Comparison of ENCODE assay signal across 10 mouse cellular contexts in genomic region chr3:148991056-148991455, GRCm38 (mm10). TPM values are rescaled to one million over a fixed set of nuclear protein-coding genes. Genes with fewer than 3 reads are reported as not detected.
DNase-seq lines count a peak whose midpoint lies in the region; ATAC-seq lines count a peak whose summit lies in the region.
"Had no signal": no experiment of that assay in that cellular context is flagged by ENCODE, and none has a peak within 500 bp of the region (broad histone marks: within the 10 kb centered on the region; RNA-seq: fewer than 3 reads in every experiment).

No protein-coding gene starts in this region.

- no peak for DNase-seq in heart, postnatal 36 days
- peak; percentile 53 for DNase-seq in embryonic facial prominence, embryonic 11.5 days (ENCODE audit: low spot score)
- DNase-seq in thymus, postnatal 36 days: no peak
- DNase-seq in urinary bladder, postnatal 4 days (ENCODE audit: low spot score in 2 of 2): no peak
- no peak for DNase-seq in thymus, postnatal 14 days
- DNase-seq: retina, postnatal 1 day had no signal

- intact Hi-C loops in heart, postnatal 36 days (cut with DNase I): loop anchor here (2.0 to 5.0 kb wide), 2 partner anchors 48 to 226 kb away; no protein-coding TSS in a partner anchor

- H3K9ac ChIP-seq in heart, embryonic 13.5 days: peak overlapping the region; percentile 95
- H3K9ac ChIP-seq in embryonic facial prominence, embryonic 11.5 days (replicated peaks; ENCODE audit: low read length): peak overlapping the region; percentile 19
- H3K9ac ChIP-seq in hindbrain, embryonic 16.5 days (ENCODE audit: low read depth, low read length): no peak overlapping the region; the same call in 1 of the 2 replicates
- no peak overlapping the region for H3K9ac ChIP-seq in midbrain, embryonic 15.5 days

- H3K27me3 ChIP-seq in heart, embryonic 13.5 days (replicated peaks): no peaks in the 10 kb centered on the region
- H3K27me3 ChIP-seq in embryonic facial prominence, embryonic 11.5 days (ENCODE audit: control insufficient read depth, insufficient read depth, low read length): no peaks in the 10 kb centered on the region
- H3K27me3 ChIP-seq in hindbrain, embryonic 16.5 days (replicated peaks; ENCODE audit: control insufficient read depth, insufficient read depth, low read length): no peaks in the 10 kb centered on the region
- H3K27me3 ChIP-seq in midbrain, embryonic 15.5 days (replicated peaks): no peaks in the 10 kb centered on the region
- H3K27me3 ChIP-seq: CH12.LX had no signal

- H3K9me3 ChIP-seq in heart, embryonic 13.5 days: no peaks in the 10 kb centered on the region
- H3K9me3 ChIP-seq in embryonic facial prominence, embryonic 11.5 days (replicated peaks; ENCODE audit: control insufficient read depth, low read length): no peaks in the 10 kb centered on the region
- no peaks in the 10 kb centered on the region for H3K9me3 ChIP-seq in hindbrain, embryonic 16.5 days (ENCODE audit: control insufficient read depth, low read length)
- no peaks in the 10 kb centered on the region for H3K9me3 ChIP-seq in midbrain, embryonic 15.5 days

- 7% methylated on average over 8 of the region's 8 CpGs for WGBS in heart, embryonic 13.5 days
- 2% methylated on average over 8 of the region's 8 CpGs for WGBS in embryonic facial prominence, embryonic 11.5 days
- WGBS in hindbrain, embryonic 16.5 days: 2% methylated on average over 8 of the region's 8 CpGs
- under 1% methylated on average over 8 of the region's 8 CpGs for WGBS in midbrain, embryonic 15.5 days

- peaks cover 14% of the 10 kb centered on the region for H3K4me1 ChIP-seq in heart, embryonic 13.5 days
- no peaks in the 10 kb centered on the region for H3K4me1 ChIP-seq in embryonic facial prominence, embryonic 11.5 days (ENCODE audit: control insufficient read depth, insufficient read depth, low read length)
- H3K4me1 ChIP-seq in hindbrain, embryonic 16.5 days (ENCODE audit: control insufficient read depth, insufficient read depth, low read depth, low read length): no peaks in the 10 kb centered on the region; the same call in none of the 2 replicates
- peaks cover 11% of the 10 kb centered on the region for H3K4me1 ChIP-seq in midbrain, embryonic 15.5 days

- peak overlapping the region; percentile 88 for H3K4me2 ChIP-seq in heart, embryonic 13.5 days
- peak overlapping the region; percentile 49; the same call in 1 of the 2 replicates for H3K4me2 ChIP-seq in embryonic facial prominence, embryonic 11.5 days (ENCODE audit: low read depth, low read length)
- peak overlapping the region; percentile 88 for H3K4me2 ChIP-seq in hindbrain, embryonic 16.5 days (ENCODE audit: low read length)
- peak overlapping the region; percentile 62 for H3K4me2 ChIP-seq in midbrain, embryonic 15.5 days

- H3K4me3 ChIP-seq in heart, embryonic 13.5 days: peak overlapping the region; percentile 96
- peak overlapping the region; percentile 98 for H3K4me3 ChIP-seq in embryonic facial prominence, embryonic 11.5 days (ENCODE audit: low read depth, low read length)
- H3K4me3 ChIP-seq in hindbrain, embryonic 16.5 days (ENCODE audit: low read length): peak overlapping the region; percentile 83
- peak overlapping the region; percentile 74 for H3K4me3 ChIP-seq in midbrain, embryonic 15.5 days

- ATAC-seq in heart, embryonic 13.5 days (ENCODE audit: extremely low read depth, insufficient number of reproducible peaks, low FRiP score, low TSS enrichment): no peak
- ATAC-seq in embryonic facial prominence, embryonic 11.5 days (replicated peaks; ENCODE audit: insufficient number of reproducible peaks, low FRiP score, low TSS enrichment, low read depth): no peak
- ATAC-seq in hindbrain, embryonic 16.5 days: no peak
- no peak for ATAC-seq in midbrain, embryonic 15.5 days (replicated peaks)

- H3K36me3 ChIP-seq in heart, embryonic 13.5 days: no peaks in the 10 kb centered on the region
- no peaks in the 10 kb centered on the region for H3K36me3 ChIP-seq in embryonic facial prominence, embryonic 11.5 days (replicated peaks; ENCODE audit: control insufficient read depth, insufficient read depth, low read depth, low read length)
- H3K36me3 ChIP-seq in hindbrain, embryonic 16.5 days (ENCODE audit: control insufficient read depth, insufficient read depth, low read length): no peaks in the 10 kb centered on the region
- H3K36me3 ChIP-seq in midbrain, embryonic 15.5 days (replicated peaks): no peaks in the 10 kb centered on the region

- H3K27ac ChIP-seq in heart, embryonic 13.5 days (replicated peaks): peak overlapping the region; percentile 100
- H3K27ac ChIP-seq in embryonic facial prominence, embryonic 11.5 days (replicated peaks; ENCODE audit: low read depth, low read length): 0 out of 2 replicates have a peak overlapping the region, but pooled peaks have one; percentile 11
- H3K27ac ChIP-seq in hindbrain, embryonic 16.5 days (ENCODE audit: low read depth, low read length): no peak overlapping the region
- peak overlapping the region; percentile 96 for H3K27ac ChIP-seq in midbrain, embryonic 15.5 days

RNA-seq across cellular contexts. Expression of gene Adgrl2, which starts 0.7 kb away (rescaled TPM):
- polyA plus RNA-seq in heart, embryonic 13.5 days (2015; fragmentation: Nextera tagmentation; extraction: Ambion mirVana): 32.6 and 34.4 TPM in 2 replicates
- total RNA-seq in heart, postnatal 36 days (2021): 10 to 100 TPM; 51.6 to 56.1 TPM
- 107 and 113 TPM in 2 replicates for polyA plus RNA-seq in embryonic facial prominence, embryonic 11.5 days (2014; fragmentation: Nextera tagmentation; extraction: Ambion mirVana)
- polyA plus RNA-seq in hindbrain, embryonic 16.5 days (2015; fragmentation: Nextera tagmentation; extraction: Ambion mirVana): 114 and 121 TPM in 2 replicates
- polyA plus RNA-seq in midbrain, embryonic 15.5 days (2015; fragmentation: Nextera tagmentation; extraction: Ambion mirVana): 120 and 140 TPM in 2 replicates

Comparison
In these comparisons a context has a peak if more than half of its experiments do, and no peak if none do; other contexts are left out.
1. H3K9ac ChIP-seq: peak in heart, embryonic 13.5 days (single experiment) and embryonic facial prominence, embryonic 11.5 days (single experiment); none in hindbrain, embryonic 16.5 days (single experiment) and midbrain, embryonic 15.5 days (single experiment).
2. Peak in every context shown above with its lines, with median percentiles within 50 percentile points of each other: H3K4me2 ChIP-seq and H3K4me3 ChIP-seq.